Mouse (Mus musculus) small intestine, adult 2 months (tissue): Measurements from ENCODE around the gene Klhl2.

Source experiments
- CTCF ChIP-seq: fragments of 200-500 bp; IDR thresholded peaks from 2 replicates; pipeline ENCODE4 v1.5.1; 2012; ENCODE audit warnings: low read depth, mild to moderate bottlenecking, control low read depth, inconsistent platforms, low read length, moderate library complexity, mixed read lengths; ENCODE audit not compliant: insufficient replicate concordance, insufficient read length; ENCODE audit errors: extremely low read depth
- POLR2A ChIP-seq: fragments of 200-500 bp; IDR thresholded peaks from 2 replicates; pipeline ENCODE4 v1.6.1; 2012; ENCODE audit warnings: low read depth, mild to moderate bottlenecking, control low read depth, inconsistent platforms, low read length, moderate library complexity

DNA sequence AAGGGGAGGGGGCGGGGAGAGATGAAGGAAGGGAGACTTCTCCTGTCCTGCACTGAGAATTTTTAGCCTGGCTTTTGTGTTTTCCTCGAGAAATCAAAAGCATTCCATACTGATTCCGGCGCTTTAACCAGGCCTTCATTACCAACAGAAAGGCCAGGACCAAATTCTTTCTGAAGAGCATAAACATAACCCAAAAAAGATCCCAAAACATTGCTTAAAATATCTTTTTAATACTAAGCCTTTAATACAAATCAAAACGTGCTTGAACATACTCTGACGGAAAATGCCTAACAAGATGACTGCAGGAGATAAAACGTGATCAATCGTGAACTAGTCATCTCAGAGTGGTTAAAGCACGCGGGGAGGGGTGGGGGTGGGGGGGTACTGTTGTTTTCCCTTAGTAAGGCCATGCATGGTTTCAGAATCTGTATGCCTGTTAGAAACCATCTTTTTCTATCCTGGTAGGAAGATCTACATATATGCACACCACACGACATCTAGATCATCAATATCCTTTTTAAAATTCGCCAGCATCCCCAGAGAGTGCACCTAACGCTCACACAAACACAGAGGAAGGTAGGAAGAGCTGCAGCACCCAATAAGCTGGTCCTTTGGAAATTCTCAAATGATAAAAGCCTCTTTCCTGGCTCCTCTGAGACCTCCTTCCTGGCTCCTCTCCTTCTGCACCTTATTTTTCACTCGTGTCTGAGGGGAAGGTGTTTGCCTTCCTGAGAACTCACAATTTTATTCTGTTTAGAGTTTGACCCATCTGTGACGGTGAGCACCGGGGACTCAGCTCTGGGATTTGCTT is 158.0 kb downstream of the Klhl2 start:
- no peak for TF ChIP-seq CTCF
- no peak for TF ChIP-seq POLR2A
